In the genomic region with DNA sequence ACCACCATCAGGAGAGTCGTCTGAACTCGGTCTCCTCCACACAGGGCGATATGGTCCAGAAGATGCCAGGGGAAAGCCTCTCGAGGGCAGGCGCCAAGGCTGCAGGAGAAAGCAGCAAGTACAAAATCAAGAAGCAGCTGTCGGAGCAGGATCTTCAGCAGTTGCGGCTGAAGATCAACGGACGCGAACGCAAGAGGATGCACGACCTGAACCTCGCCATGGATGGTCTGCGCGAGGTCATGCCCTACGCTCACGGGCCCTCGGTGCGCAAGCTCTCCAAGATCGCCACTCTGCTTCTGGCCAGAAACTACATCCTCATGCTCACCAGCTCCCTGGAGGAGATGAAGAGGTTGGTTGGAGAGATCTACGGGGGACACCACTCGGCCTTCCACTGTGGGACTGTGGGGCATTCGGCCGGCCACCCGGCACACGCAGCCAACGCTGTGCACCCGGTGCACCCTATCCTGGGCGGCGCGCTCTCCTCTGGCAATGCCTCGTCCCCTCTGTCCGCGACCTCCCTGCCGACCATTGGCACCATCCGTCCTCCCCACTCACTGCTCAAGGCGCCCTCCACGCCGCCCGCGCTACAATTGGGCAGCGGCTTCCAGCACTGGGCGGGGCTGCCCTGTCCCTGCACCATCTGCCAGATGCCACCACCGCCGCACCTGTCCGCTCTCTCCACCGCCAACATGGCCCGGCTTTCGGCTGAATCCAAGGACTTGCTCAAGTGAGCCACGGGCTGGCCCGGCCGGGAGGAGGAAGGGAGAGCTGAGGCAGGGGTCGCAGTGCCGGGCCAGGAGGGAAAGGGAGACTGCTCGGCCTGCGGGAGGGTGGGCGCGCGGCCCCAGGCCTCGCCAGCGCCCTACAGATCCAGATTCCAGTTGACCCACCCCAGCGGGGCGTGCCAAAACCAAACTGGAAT, we compare ENCODE assay signal across 8 mouse cellular contexts. TPM values are rescaled to one million over a fixed set of nuclear protein-coding genes. Genes with fewer than 3 reads are reported as not detected.
DNase-seq lines count a peak whose midpoint lies in the region; ATAC-seq lines count a peak whose summit lies in the region.

No protein-coding gene starts in this region.

- peak overlapping the region; percentile 20 for H3K4me3 ChIP-seq in kidney, embryonic 15.5 days (replicated peaks)
- peak overlapping the region; percentile 43 for H3K4me3 ChIP-seq in hindbrain, embryonic 11.5 days (ENCODE audit: low read depth, low read length)

- no peak overlapping the region for H3K9ac ChIP-seq in kidney, embryonic 15.5 days
- peak overlapping the region; percentile 62 for H3K9ac ChIP-seq in hindbrain, embryonic 11.5 days (ENCODE audit: low read depth, low read length)

- H3K4me1 ChIP-seq in kidney, embryonic 15.5 days: peaks cover 18% of the 10 kb centered on the region
- no peaks in the 10 kb centered on the region; the same call in 1 of the 2 replicates for H3K4me1 ChIP-seq in hindbrain, embryonic 11.5 days (replicated peaks; ENCODE audit: control insufficient read depth, insufficient read depth, low read length)

- no peak overlapping the region for H3K27ac ChIP-seq in kidney, embryonic 15.5 days
- H3K27ac ChIP-seq in hindbrain, embryonic 11.5 days (ENCODE audit: low read depth, low read length): peak overlapping the region; percentile 66

- peak; percentile 48; the same call in 1 of the 2 replicates for ATAC-seq in kidney, embryonic 15.5 days (replicated peaks; ENCODE audit: low FRiP score)
- peak; percentile 26; the same call in 1 of the 2 replicates for ATAC-seq in hindbrain, embryonic 11.5 days (ENCODE audit: low FRiP score)

- 1% methylated on average over 63 of the region's 63 CpGs for WGBS in kidney, embryonic 15.5 days
- WGBS in hindbrain, embryonic 11.5 days: under 1% methylated on average over 60 of the region's 63 CpGs

- DNase-seq in kidney, adult 18-20 months: no peak
- DNase-seq in embryo, embryonic 10.5 days (ENCODE audit: low spot score): peak; percentile 50
- peak; percentile 56 for DNase-seq in hindbrain, embryonic 11.5 days (ENCODE audit: low spot score)
- peak; percentile 51 for DNase-seq in naive thymus-derived CD4-positive, alpha-beta T cell, adult 2 months (ENCODE audit: low read depth)
- no peak for DNase-seq in urinary bladder, adult 18-20 months (ENCODE audit: low spot score in 2 of 2)
- no peak for DNase-seq in left cerebral cortex, adult 9 months (ENCODE audit: low spot score in 2 of 2)
- DNase-seq in adrenal gland, adult (ENCODE audit: inconsistent age in 2 of 2, low spot score in 1 of 2): no peak

- H3K27me3 ChIP-seq in kidney, embryonic 15.5 days: peaks cover 100% of the 10 kb centered on the region
- H3K27me3 ChIP-seq in hindbrain, embryonic 11.5 days (ENCODE audit: control insufficient read depth, insufficient read depth, low read length): peaks cover 85% of the 10 kb centered on the region

- no peaks in the 10 kb centered on the region for H3K36me3 ChIP-seq in kidney, embryonic 15.5 days
- H3K36me3 ChIP-seq in hindbrain, embryonic 11.5 days (ENCODE audit: control insufficient read depth, insufficient read depth, low read length): no peaks in the 10 kb centered on the region

- peak overlapping the region; percentile 26 for H3K4me2 ChIP-seq in kidney, embryonic 15.5 days
- peak overlapping the region; percentile 42 for H3K4me2 ChIP-seq in hindbrain, embryonic 11.5 days (replicated peaks; ENCODE audit: low read depth, low read length)

- no peaks in the 10 kb centered on the region for H3K9me3 ChIP-seq in kidney, embryonic 15.5 days (replicated peaks)
- H3K9me3 ChIP-seq in hindbrain, embryonic 11.5 days (ENCODE audit: control insufficient read depth, low read length): no peaks in the 10 kb centered on the region

RNA-seq across cellular contexts. Expression of gene Olig3, which starts 0.6 kb away (rescaled TPM):
- polyA plus RNA-seq in kidney, embryonic 15.5 days (2015; fragmentation: Nextera tagmentation; extraction: Ambion mirVana): not detected in 2 replicates
- polyA plus RNA-seq in hindbrain, embryonic 11.5 days (2014; fragmentation: Nextera tagmentation; extraction: Ambion mirVana): 46.6 and 58.5 TPM in 2 replicates

Comparison
In these comparisons a context has a peak if more than half of its experiments do, and no peak if none do; other contexts are left out.
1. DNase-seq: peak in embryo, embryonic 10.5 days (single experiment), hindbrain, embryonic 11.5 days (single experiment) and naive thymus-derived CD4-positive, alpha-beta T cell, adult 2 months (single experiment); none in kidney, adult 18-20 months (single experiment), urinary bladder, adult 18-20 months (0 of 2), left cerebral cortex, adult 9 months (0 of 2) and adrenal gland, adult (0 of 2).
2. RNA of gene Olig3, which starts 0.6 kb away (polyA plus RNA-seq): 46.6 to 58.5 TPM in hindbrain, embryonic 11.5 days; not detected in kidney, embryonic 15.5 days; every median in the first group is over 10 times any median in the second.